ENCODE assay signal across 26 mouse cellular contexts in genomic region chr19:45927236-45927635, GRCm38 (mm10).
A peak's percentile ranks its signal among the peaks of the same experiment; 100 is the strongest.
DNase-seq lines count a peak whose midpoint lies in the region; ATAC-seq lines count a peak whose summit lies in the region.
"Had no signal": no experiment of that assay in that cellular context is flagged by ENCODE, and none has a peak within 500 bp of the region (broad histone marks: within the 10 kb centered on the region; RNA-seq: fewer than 3 reads in every experiment).

No protein-coding gene starts in this region.

- DNase-seq in heart, postnatal 36 days, result no peak
- DNase-seq in heart, postnatal 4 days, result peak; percentile 42
- DNase-seq in lung, postnatal 36 days, result peak; percentile 49
- DNase-seq in urinary bladder, adult 18-20 months (ENCODE audit: low spot score in 2 of 2), result no peak
- no peak for DNase-seq in right cerebral cortex, postnatal 36 days (ENCODE audit: low spot score in 2 of 2)
- DNase-seq: adrenal gland, postnatal 10 days; cerebellum, adult 8-10 months; cerebellum, postnatal 36 days; embryo, embryonic 11 days; gastrocnemius, postnatal 14 days; kidney, adult 11 months; kidney, postnatal 14 days; midbrain, embryonic 14.5 days; retina, postnatal 1 day; right cerebral cortex, postnatal 14 days; thymus, postnatal 14 days had no signal

- 37% methylated on average over 5 of the region's 5 CpGs for WGBS in heart, embryonic 13.5 days
- 58% methylated on average over 5 of the region's 5 CpGs for WGBS in lung, embryonic 16.5 days

- H3K27ac ChIP-seq in heart, embryonic 13.5 days (replicated peaks), result peak overlapping the region; percentile 78
- 0 out of 2 replicates have a peak overlapping the region, but pooled peaks have one; percentile 24 for H3K27ac ChIP-seq in lung, embryonic 16.5 days (ENCODE audit: low read length)
- H3K27ac ChIP-seq: embryonic facial prominence, embryonic 12.5 days; hindbrain, embryonic 15.5 days; limb, embryonic 12.5 days; liver, embryonic 15.5 days; neural tube, embryonic 15.5 days had no signal

- peak overlapping the region; percentile 20; the same call in 1 of the 2 replicates for H3K4me2 ChIP-seq in heart, embryonic 13.5 days
- H3K4me2 ChIP-seq in lung, embryonic 16.5 days (ENCODE audit: low read depth, low read length), result no peak overlapping the region
- H3K4me2 ChIP-seq: embryonic facial prominence, embryonic 12.5 days; hindbrain, embryonic 15.5 days; limb, embryonic 12.5 days; liver, embryonic 15.5 days; neural tube, embryonic 15.5 days had no signal

- no peak overlapping the region for H3K9ac ChIP-seq in heart, embryonic 13.5 days
- no peak overlapping the region for H3K9ac ChIP-seq in lung, embryonic 16.5 days (ENCODE audit: low read length)
- H3K9ac ChIP-seq: embryonic facial prominence, embryonic 12.5 days; hindbrain, embryonic 15.5 days; limb, embryonic 12.5 days; liver, embryonic 15.5 days; neural tube, embryonic 15.5 days had no signal

- no peak for ATAC-seq in heart, embryonic 13.5 days (ENCODE audit: extremely low read depth, insufficient number of reproducible peaks, low FRiP score, low TSS enrichment)
- 0 out of 2 replicates have a peak, but pooled peaks have one; percentile 47 for ATAC-seq in lung, embryonic 16.5 days (ENCODE audit: low read depth)
- ATAC-seq: forebrain, embryonic 14.5 days; inflammation-experienced regulatory T-cells, adult 6 months; Patski had no signal

- no peak overlapping the region for H3K4me3 ChIP-seq in heart, embryonic 13.5 days
- no peak overlapping the region for H3K4me3 ChIP-seq in lung, embryonic 16.5 days (ENCODE audit: low read length)
- H3K4me3 ChIP-seq: embryonic facial prominence, embryonic 12.5 days; hindbrain, embryonic 15.5 days; limb, embryonic 12.5 days; liver, embryonic 15.5 days; neural tube, embryonic 15.5 days had no signal

- peaks cover 18% of the 10 kb centered on the region for H3K4me1 ChIP-seq in heart, embryonic 13.5 days
- H3K4me1 ChIP-seq in lung, embryonic 16.5 days (replicated peaks; ENCODE audit: control insufficient read depth, insufficient read depth, low read length), result no peaks in the 10 kb centered on the region
- H3K4me1 ChIP-seq: embryonic facial prominence, embryonic 12.5 days; hindbrain, embryonic 15.5 days; limb, embryonic 12.5 days; liver, embryonic 15.5 days; neural tube, embryonic 15.5 days had no signal

- intact Hi-C loops in heart, postnatal 36 days (cut with DNase I), result no loop called here

- no peaks in the 10 kb centered on the region for H3K9me3 ChIP-seq in heart, embryonic 13.5 days
- no peaks in the 10 kb centered on the region for H3K9me3 ChIP-seq in lung, embryonic 16.5 days (ENCODE audit: control insufficient read depth, low read length)
- H3K9me3 ChIP-seq: embryonic facial prominence, embryonic 12.5 days; hindbrain, embryonic 15.5 days; limb, embryonic 12.5 days; liver, embryonic 15.5 days; neural tube, embryonic 15.5 days had no signal

- no peaks in the 10 kb centered on the region for H3K27me3 ChIP-seq in heart, embryonic 13.5 days (replicated peaks)
- H3K27me3 ChIP-seq in lung, embryonic 16.5 days (ENCODE audit: control insufficient read depth, insufficient read depth, low read depth, low read length), result no peaks in the 10 kb centered on the region
- H3K27me3 ChIP-seq: embryonic facial prominence, embryonic 12.5 days; hindbrain, embryonic 15.5 days; limb, embryonic 12.5 days; liver, embryonic 15.5 days; neural tube, embryonic 15.5 days; Patski had no signal

- peaks cover 57% of the 10 kb centered on the region for H3K36me3 ChIP-seq in heart, embryonic 13.5 days
- H3K36me3 ChIP-seq in lung, embryonic 16.5 days (ENCODE audit: control insufficient read depth, insufficient read depth, low read length), result peaks cover 7% of the 10 kb centered on the region; the same call in 1 of the 2 replicates

Comparison
In these comparisons a context has a peak if more than half of its experiments do, and no peak if none do; other contexts are left out.
1. DNase-seq: peak in heart, postnatal 4 days (single experiment) and lung, postnatal 36 days (single experiment); none in heart, postnatal 36 days (0 of 2), urinary bladder, adult 18-20 months (0 of 2) and right cerebral cortex, postnatal 36 days (0 of 2).